Mouse (Mus musculus) olfactory bulb, adult 2 months (tissue): ENCODE data around the gene Unc13d.

Experiments used
- CTCF ChIP-seq: fragments of 200-500 bp; IDR thresholded peaks from 2 replicates; pipeline ENCODE4 v1.5.1; 2012; ENCODE audit warnings: low read depth, mild to moderate bottlenecking, low read length, moderate library complexity; ENCODE audit not compliant: insufficient read depth
- POLR2A ChIP-seq: fragments of 200-500 bp; IDR thresholded peaks from 2 replicates; pipeline ENCODE4 v1.6.1; 2012; ENCODE audit warnings: mild to moderate bottlenecking, low read depth, low read length, moderate library complexity; ENCODE audit not compliant: insufficient read depth

DNA sequence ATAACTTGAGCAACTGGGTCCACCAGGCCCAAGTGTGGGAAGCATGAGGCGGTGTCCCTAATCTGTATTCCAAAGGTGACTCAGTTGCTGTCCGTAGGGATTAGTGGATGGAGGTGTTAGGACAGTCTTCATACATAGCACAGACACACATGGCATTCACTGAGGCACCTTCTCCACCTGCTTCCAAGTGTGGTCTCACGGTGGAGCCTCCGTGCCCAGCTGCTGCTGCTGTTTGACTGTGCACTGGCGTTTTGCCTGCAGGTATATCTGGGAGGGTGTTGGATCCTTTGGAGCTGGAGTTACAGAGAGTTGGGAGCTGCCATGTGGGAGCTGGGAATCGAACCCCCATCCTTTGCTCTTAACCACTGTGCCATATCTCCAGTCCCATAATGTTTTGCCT lies 43.2 kb downstream of the Unc13d start:
- TF ChIP-seq POLR2A (no peak), CTCF (no peak)
